9 mouse cellular contexts compared by ENCODE assay signal in genomic region chr7:93093371-93094058, GRCm38 (mm10). TPM values are rescaled to one million over a fixed set of nuclear protein-coding genes. Genes with fewer than 3 reads are reported as not detected.
DNase-seq lines count a peak whose midpoint lies in the region; ATAC-seq and TF ChIP-seq lines count a peak whose summit lies in the region.
"Had no signal": no experiment of that assay in that cellular context is flagged by ENCODE, and none has a peak within 500 bp of the region (broad histone marks: within the 10 kb centered on the region; RNA-seq: fewer than 3 reads in every experiment).

No protein-coding gene starts in this region.

- no peaks in the 10 kb centered on the region for H3K36me3 ChIP-seq in hindbrain, embryonic 13.5 days
- H3K36me3 ChIP-seq in lung, postnatal 0 days (ENCODE audit: insufficient read depth, low read length): no peaks in the 10 kb centered on the region
- H3K36me3 ChIP-seq: liver, embryonic 15.5 days had no signal

- no peak overlapping the region; the same call in 1 of the 2 replicates for H3K9ac ChIP-seq in hindbrain, embryonic 13.5 days
- no peak overlapping the region for H3K9ac ChIP-seq in lung, postnatal 0 days (replicated peaks; ENCODE audit: low read depth)
- H3K9ac ChIP-seq: liver, embryonic 15.5 days had no signal

- ATAC-seq in hindbrain, embryonic 13.5 days (ENCODE audit: low FRiP score): peak; percentile 86
- peak; percentile 89 for ATAC-seq in lung, postnatal 0 days

- H3K27ac ChIP-seq in hindbrain, embryonic 13.5 days: peak overlapping the region; percentile 81
- H3K27ac ChIP-seq in lung, postnatal 0 days (ENCODE audit: low read length): 0 out of 2 replicates have a peak overlapping the region, but pooled peaks have one; percentile 20
- H3K27ac ChIP-seq: liver, embryonic 15.5 days had no signal

- peak; percentile 30 for TF ChIP-seq CTCF in lung, postnatal 0 days (IDR thresholded peaks at IDR 0.05)

- H3K27me3 ChIP-seq in hindbrain, embryonic 13.5 days: no peaks in the 10 kb centered on the region
- no peaks in the 10 kb centered on the region for H3K27me3 ChIP-seq in lung, postnatal 0 days (replicated peaks; ENCODE audit: insufficient read depth, low read length)
- H3K27me3 ChIP-seq: liver, embryonic 15.5 days had no signal

- WGBS in hindbrain, embryonic 13.5 days: 5% methylated on average over 11 of the region's 11 CpGs
- 12% methylated on average over 11 of the region's 11 CpGs for WGBS in lung, postnatal 0 days

- TF ChIP-seq EP300 in lung, postnatal 0 days (IDR thresholded peaks at IDR 0.05): peak; percentile 52; the same call in 1 of the 2 replicates

- H3K4me2 ChIP-seq in hindbrain, embryonic 13.5 days: peak overlapping the region; percentile 49
- H3K4me2 ChIP-seq in lung, postnatal 0 days (replicated peaks; ENCODE audit: low read depth, low read length): no peak overlapping the region
- H3K4me2 ChIP-seq: liver, embryonic 15.5 days had no signal

- peak; percentile 69 for DNase-seq in adipocyte (ENCODE audit: low spot score)
- peak; percentile 71 for DNase-seq in embryo, embryonic 10 days (ENCODE audit: low spot score)
- DNase-seq in gastrocnemius, postnatal 10 days: peak; percentile 67
- peak; percentile 70 to 72 for DNase-seq in layer of hippocampus, postnatal 36 days
- DNase-seq in lung, postnatal 0 days (ENCODE audit: low spot score): peak; percentile 78
- peak; percentile 67 for DNase-seq in ovary, postnatal 14 days (ENCODE audit: low spot score)
- DNase-seq in spleen, adult 18-20 months: no peak

- H3K4me3 ChIP-seq in hindbrain, embryonic 13.5 days: peak overlapping the region; percentile 18
- H3K4me3 ChIP-seq in lung, postnatal 0 days (ENCODE audit: low read depth, low read length): no peak overlapping the region
- H3K4me3 ChIP-seq: liver, embryonic 15.5 days had no signal

- H3K9me3 ChIP-seq in hindbrain, embryonic 13.5 days: no peaks in the 10 kb centered on the region
- H3K9me3 ChIP-seq in lung, postnatal 0 days (ENCODE audit: low read length): no peaks in the 10 kb centered on the region
- H3K9me3 ChIP-seq: liver, embryonic 15.5 days had no signal

- peaks cover 25% of the 10 kb centered on the region for H3K4me1 ChIP-seq in hindbrain, embryonic 13.5 days (replicated peaks)
- H3K4me1 ChIP-seq in lung, postnatal 0 days (ENCODE audit: insufficient read depth, low read depth, low read length): no peaks in the 10 kb centered on the region
- H3K4me1 ChIP-seq: liver, embryonic 15.5 days had no signal

RNA-seq across cellular contexts. Expression of gene Fam181b, which starts 13.8 kb away (rescaled TPM):
- total RNA-seq in gastrocnemius, postnatal 10 days (2021): 1 to 10 TPM; 2.3 to 3.6 TPM
- 36.3 and 42.4 TPM in 2 replicates for polyA plus RNA-seq in hindbrain, embryonic 13.5 days (2015; fragmentation: Nextera tagmentation; extraction: Ambion mirVana)
- 10 to 100 TPM; 20.6 to 21.5 TPM for total RNA-seq in layer of hippocampus, postnatal 36 days (2021)
- polyA plus RNA-seq in lung, postnatal 0 days (2015; fragmentation: Nextera tagmentation; extraction: Ambion mirVana): 6.6 TPM in 2 replicates
- polyA plus RNA-seq: liver, embryonic 15.5 days had no signal

Comparison
In these comparisons a context has a peak if more than half of its experiments do, and no peak if none do; other contexts are left out.
1. DNase-seq: peak in adipocyte (single experiment), embryo, embryonic 10 days (single experiment), gastrocnemius, postnatal 10 days (single experiment), layer of hippocampus, postnatal 36 days (2 of 2), lung, postnatal 0 days (single experiment) and ovary, postnatal 14 days (single experiment); none in spleen, adult 18-20 months (0 of 2).
2. RNA of gene Fam181b, which starts 13.8 kb away (total RNA-seq): 20.6 to 21.5 TPM in layer of hippocampus, postnatal 36 days; 2.3 to 3.6 TPM in gastrocnemius, postnatal 10 days; every median in the first group is over 4 times any median in the second.